Mouse (Mus musculus) intestine, embryonic 14.5 days (tissue): ENCODE data around the gene Dnajc10. TPM values are rescaled to one million over a fixed set of nuclear protein-coding genes. Genes with fewer than 3 reads are reported as not detected.

ENCODE experiments used
- ATAC-seq: fragments of 200-750 bp; cut with Nextera tagmentation; replicated peaks from 2 replicates; pipeline ENCODE4 v1.8.0; 2017; ENCODE audit warnings: low read depth, moderate number of reproducible peaks, moderate TSS enrichment, moderate library complexity; ENCODE audit not compliant: low FRiP score, low TSS enrichment
- DNase-seq: peaks from one replicate; pipeline ENCODE4 v3.0.0-alpha.2; 2018; ENCODE audit warnings: low spot score
- H3K27ac ChIP-seq: fragments of 300-500 bp; sonication (generic); 2 replicates; pipeline ENCODE4 v1.5.1; 2014; ENCODE audit warnings: low read depth, mild to moderate bottlenecking, control low read depth
- H3K27me3 ChIP-seq: fragments of 300-500 bp; sonication (generic); replicated peaks from 2 replicates; pipeline ENCODE4 v1.6.1; 2014; ENCODE audit warnings: low read length, control low read depth; ENCODE audit not compliant: control insufficient read depth, insufficient read depth
- H3K36me3 ChIP-seq: fragments of 300-500 bp; sonication (generic); 2 replicates; pipeline ENCODE4 v1.6.1; 2014; ENCODE audit warnings: low read length, control low read depth; ENCODE audit not compliant: control insufficient read depth, insufficient read depth
- H3K4me1 ChIP-seq: fragments of 300-500 bp; sonication (generic); replicated peaks from 2 replicates; pipeline ENCODE4 v1.6.1; 2014; ENCODE audit warnings: low read length, control low read depth, mixed read lengths; ENCODE audit not compliant: control insufficient read depth, insufficient read depth
- H3K4me2 ChIP-seq: fragments of 300-500 bp; sonication (generic); 2 replicates; pipeline ENCODE4 v1.6.1; 2014; ENCODE audit warnings: low read length
- H3K4me3 ChIP-seq: fragments of 300-500 bp; sonication (generic); 2 replicates; pipeline ENCODE4 v1.5.1; 2014; ENCODE audit warnings: low read depth, low read length, control low read depth, mixed read lengths
- H3K9ac ChIP-seq: fragments of 300-500 bp; sonication (generic); 2 replicates; pipeline ENCODE4 v1.6.1; 2014; ENCODE audit warnings: mild to moderate bottlenecking, low read length
- H3K9me3 ChIP-seq: fragments of 300-500 bp; sonication (generic); 2 replicates; pipeline ENCODE4 v1.6.1; 2016; ENCODE audit warnings: low read length, control low read depth; ENCODE audit not compliant: control insufficient read depth
- WGBS: fragments of 180-500 bp; shearing (Covaris S2); extraction: QIAGEN DNeasy Blood & Tissue Kit; methylation state at CpG from one replicate; pipeline ENCODE4 v1.1.7; 2014; 5-methylcytosine and 5-hydroxymethylcytosine counted together
- polyA plus RNA-seq: library from polyadenylated mRNA; unstranded; fragments of >200 nt; fragmentation: Nextera tagmentation; extraction: Ambion mirVana; gene quantifications from 2 replicates; pipeline ENCODE4 v1.2.1, GENCODE M21; 2014

Gene Dnajc10
- polyA plus RNA-seq, 1 experiment from 2014 or later: 76.3 TPM

DNA sequence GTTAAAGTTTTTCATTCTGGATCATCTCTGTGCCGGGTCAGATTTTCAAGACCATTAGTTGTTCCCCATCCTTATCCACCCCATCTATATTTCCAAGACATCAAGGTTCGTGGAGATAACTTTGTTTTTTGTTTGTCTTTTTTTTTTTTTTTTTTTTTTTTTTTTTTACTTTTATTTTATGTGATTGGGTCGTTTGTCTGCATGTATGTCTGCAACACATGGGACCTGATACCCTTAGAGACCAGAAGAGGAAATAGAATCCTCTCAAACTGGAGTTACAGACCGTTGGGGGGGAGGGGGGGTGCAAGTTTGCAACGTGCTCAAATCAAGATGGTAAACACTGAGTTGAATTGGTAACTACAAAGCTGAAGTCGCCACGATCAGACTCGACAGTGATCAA lies 23.1 kb upstream of the Dnajc10 start, which contains the start of gene Prdx6b:
Gene Prdx6b (plus strand): TSS at position 301 of the 400 bp plus-strand sequence.
- H3K27me3 ChIP-seq: no peaks in the 10 kb centered on the region
- DNase-seq: no peak
- no peaks in the 10 kb centered on the region for H3K36me3 ChIP-seq
- no peak within 1 kb of the TSS for H3K9ac ChIP-seq
- no peak within 1 kb of the TSS for H3K4me2 ChIP-seq
- WGBS: 83% methylated on average over 8 of the region's 8 CpGs
- H3K4me1 ChIP-seq: no peaks in the 10 kb centered on the region
- no peak within 1 kb of the TSS for H3K4me3 ChIP-seq
- H3K9me3 ChIP-seq: no peaks in the 10 kb centered on the region
- no peak within 1 kb of the TSS for H3K27ac ChIP-seq
- no peak for ATAC-seq

- 65% methylated on average over 3 of the region's 3 CpGs for WGBS
- H3K27me3 ChIP-seq: no peaks in the 10 kb centered on the region
- no peak overlapping the region for H3K4me3 ChIP-seq
- H3K4me1 ChIP-seq: no peaks in the 10 kb centered on the region
- H3K9me3 ChIP-seq: no peaks in the 10 kb centered on the region
- DNase-seq (no peak), ATAC-seq (no peak)
- H3K4me2 ChIP-seq: no peak overlapping the region
- no peak overlapping the region for H3K9ac ChIP-seq
- no peaks in the 10 kb centered on the region for H3K36me3 ChIP-seq
- no peak overlapping the region for H3K27ac ChIP-seq
Observed at GRCm38 (mm10) chr2:80298334-80298733, 16.9 kb upstream of the Dnajc10 start.

DNA sequence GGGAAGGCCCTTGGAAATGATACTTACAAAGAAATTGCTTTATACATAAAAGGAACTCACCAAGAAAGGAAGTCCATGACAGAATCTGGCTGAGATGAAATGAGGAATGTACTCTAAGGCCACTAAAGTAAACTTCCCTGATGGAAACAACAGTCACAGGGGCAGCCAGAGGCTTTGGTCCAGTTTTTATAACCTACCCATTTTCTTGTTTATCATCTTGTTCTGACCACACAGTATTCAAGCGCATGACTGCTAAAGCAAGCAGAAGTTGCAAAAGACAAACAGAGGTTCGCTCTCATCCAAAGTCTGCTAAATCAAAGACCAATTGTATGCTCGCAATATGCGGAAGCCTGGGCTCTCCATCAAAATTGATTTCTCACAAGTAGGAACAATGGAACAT lies 14.5 kb upstream of the Dnajc10 start:
- Histone ChIP-seq H3K9ac (no peak overlapping the region), H3K9me3 (no peaks in the 10 kb centered on the region), H3K36me3 (no peaks in the 10 kb centered on the region), H3K4me2 (no peak overlapping the region), H3K27ac (no peak overlapping the region), H3K27me3 (no peaks in the 10 kb centered on the region), H3K4me3 (no peak overlapping the region), H3K4me1 (no peaks in the 10 kb centered on the region)
- 62% methylated on average over 4 of the region's 4 CpGs for WGBS
- no peak for DNase-seq
- no peak for ATAC-seq

- Histone ChIP-seq H3K4me3 (no peak overlapping the region), H3K4me2 (no peak overlapping the region), H3K9me3 (no peaks in the 10 kb centered on the region), H3K36me3 (no peaks in the 10 kb centered on the region), H3K4me1 (no peaks in the 10 kb centered on the region), H3K27me3 (no peaks in the 10 kb centered on the region), H3K9ac (no peak overlapping the region), H3K27ac (no peak overlapping the region)
- ATAC-seq (no peak), DNase-seq (no peak)
- WGBS: 90% methylated on average over 2 of the region's 2 CpGs
Observed at GRCm38 (mm10) chr2:80303957-80304356, 11.3 kb upstream of the Dnajc10 start.

DNA sequence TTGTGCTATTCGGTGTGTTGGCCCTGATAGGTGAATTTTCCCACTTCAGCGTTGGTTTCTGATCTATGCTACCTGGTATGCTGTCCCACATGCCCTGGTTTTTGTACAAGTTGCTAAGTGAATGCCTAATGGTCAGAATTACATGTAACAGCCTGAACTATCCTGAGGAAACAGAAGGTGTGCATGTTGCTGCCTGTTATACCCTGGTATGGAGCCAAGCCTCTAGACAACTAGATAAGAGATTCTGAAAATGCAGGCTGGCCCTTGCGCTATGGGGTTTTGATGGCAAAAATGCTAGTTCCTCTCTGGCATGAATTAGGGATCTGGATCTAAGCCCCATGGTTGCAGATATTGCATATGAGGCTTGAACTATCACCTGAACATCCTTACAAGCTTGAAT lies 7.6 kb upstream of the Dnajc10 start:
- H3K4me3 ChIP-seq: no peak overlapping the region
- H3K4me1 ChIP-seq: no peaks in the 10 kb centered on the region
- no peaks in the 10 kb centered on the region for H3K9me3 ChIP-seq
- no peak overlapping the region for H3K27ac ChIP-seq
- H3K9ac ChIP-seq: no peak overlapping the region
- WGBS: 92% methylated on average over 3 of the region's 3 CpGs
- H3K36me3 ChIP-seq: no peaks in the 10 kb centered on the region
- no peaks in the 10 kb centered on the region for H3K27me3 ChIP-seq
- DNase-seq: no peak
- no peak overlapping the region for H3K4me2 ChIP-seq
- no peak for ATAC-seq

DNA sequence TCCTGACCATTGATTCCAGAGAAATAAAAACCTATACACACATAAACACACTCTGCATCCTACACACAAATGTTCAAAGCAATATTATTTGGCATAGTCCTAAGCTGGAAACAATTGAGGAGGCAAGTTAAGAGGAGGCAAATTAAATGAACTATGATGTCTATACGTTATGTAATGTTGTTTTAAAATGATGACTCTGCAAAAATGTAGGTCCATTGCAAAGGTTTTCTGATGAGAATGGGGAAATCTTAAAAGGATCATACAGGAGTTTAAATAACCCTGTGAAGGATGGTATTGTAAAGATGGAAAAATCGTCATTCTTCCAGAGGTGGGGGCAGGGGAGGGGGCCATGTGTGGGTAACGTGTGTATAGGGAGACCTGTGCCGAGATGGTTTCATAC lies 5.5 kb upstream of the Dnajc10 start:
- no peak for DNase-seq

DNA sequence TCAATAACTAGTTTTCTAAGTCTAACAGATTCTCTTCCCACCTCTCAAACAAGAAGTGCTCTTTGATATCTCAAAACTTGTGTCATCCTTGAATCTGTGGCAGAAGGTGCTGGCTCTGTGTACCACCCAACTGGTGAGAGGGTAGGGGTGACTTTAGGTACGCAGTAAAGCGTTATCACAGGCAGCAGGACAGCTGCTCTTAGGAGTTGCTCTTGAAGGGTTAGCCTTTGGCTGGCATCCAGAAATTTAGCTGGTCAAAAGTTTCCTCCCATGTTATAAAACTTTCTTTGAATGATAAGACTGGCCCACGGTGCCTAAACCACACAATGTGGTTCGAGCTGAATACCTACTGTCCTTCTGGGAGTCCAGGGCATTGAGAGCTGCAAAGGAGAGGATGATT lies 4.5 kb upstream of the Dnajc10 start:
- DNase-seq: no peak
- H3K4me2 ChIP-seq: no peak overlapping the region
- H3K27ac ChIP-seq: no peak overlapping the region
- H3K27me3 ChIP-seq: no peaks in the 10 kb centered on the region
- H3K4me1 ChIP-seq: no peaks in the 10 kb centered on the region
- no peak overlapping the region for H3K4me3 ChIP-seq
- H3K9me3 ChIP-seq: no peaks in the 10 kb centered on the region
- ATAC-seq: no peak
- no peaks in the 10 kb centered on the region for H3K36me3 ChIP-seq
- WGBS: 58% methylated on average over 4 of the region's 4 CpGs
- H3K9ac ChIP-seq: no peak overlapping the region

More for the DNA sequence above, 5.5 kb upstream of the Dnajc10 start:
- no peak overlapping the region for H3K9ac ChIP-seq
- no peak overlapping the region for H3K27ac ChIP-seq
- H3K4me1 ChIP-seq: no peaks in the 10 kb centered on the region
- H3K4me3 ChIP-seq: no peak overlapping the region
- 79% methylated on average over 4 of the region's 4 CpGs for WGBS
- no peaks in the 10 kb centered on the region for H3K9me3 ChIP-seq
- ATAC-seq: no peak
- no peaks in the 10 kb centered on the region for H3K36me3 ChIP-seq
- H3K27me3 ChIP-seq: no peaks in the 10 kb centered on the region
- H3K4me2 ChIP-seq: no peak overlapping the region

GRCm38 (mm10) chr2:80311350-80311749 lies 3.9 kb upstream of the Dnajc10 start:
- no peaks in the 10 kb centered on the region for H3K36me3 ChIP-seq
- H3K4me1 ChIP-seq: 0 out of 2 replicates have a peak, but pooled peaks cover 3% of the 10 kb centered on the region
- no peaks in the 10 kb centered on the region for H3K9me3 ChIP-seq
- WGBS: 70% methylated on average over 4 of the region's 4 CpGs
- no peak overlapping the region for H3K4me2 ChIP-seq
- H3K4me3 ChIP-seq: no peak overlapping the region
- H3K27ac ChIP-seq: no peak overlapping the region
- H3K27me3 ChIP-seq: no peaks in the 10 kb centered on the region
- no peak overlapping the region for H3K9ac ChIP-seq
- no peak for DNase-seq
- no peak for ATAC-seq

DNA sequence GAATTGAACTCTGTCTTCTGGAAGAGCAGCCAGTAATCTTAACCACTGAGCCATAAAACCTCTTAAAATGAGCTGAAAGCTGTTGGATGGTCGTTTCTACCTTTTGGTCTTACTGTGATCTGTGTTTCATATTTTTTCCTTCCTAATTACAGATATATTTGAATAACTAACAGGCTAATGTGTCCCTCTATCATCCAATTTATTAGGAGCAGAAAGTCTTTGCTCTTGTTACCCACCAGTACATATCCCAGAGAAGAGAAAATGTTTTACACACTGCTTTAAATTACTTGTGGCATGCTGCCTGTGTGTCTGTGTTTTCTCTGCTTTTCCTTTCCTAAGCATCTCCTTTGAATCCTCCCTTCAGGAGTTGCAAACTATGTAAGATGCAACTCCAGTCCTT lies 1.1 kb upstream of the Dnajc10 start:
- Histone ChIP-seq H3K4me3 (no peak overlapping the region), H3K4me1 (peaks cover 8% of the 10 kb centered on the region; the same call in 1 of the 2 replicates), H3K9ac (no peak overlapping the region), H3K27ac (no peak overlapping the region), H3K36me3 (peaks cover 16% of the 10 kb centered on the region), H3K9me3 (no peaks in the 10 kb centered on the region), H3K4me2 (peak overlapping the region; percentile 77; the same call in 1 of the 2 replicates), H3K27me3 (no peaks in the 10 kb centered on the region)
- DNase-seq: no peak
- 41% methylated on average over 1 of the region's 1 CpGs for WGBS
- no peak for ATAC-seq
